Mouse (Mus musculus) liver, adult 2 months (tissue): Measurements from ENCODE around the gene Nat8f7. TPM values are rescaled to one million over a fixed set of nuclear protein-coding genes. Genes with fewer than 3 reads are reported as not detected.
A peak's percentile ranks its signal among the peaks of the same experiment; 100 is the strongest.
"Not testable (repeated sequence)": the region's sequence is repeated elsewhere in the genome, so short reads cannot be mapped to it uniquely, and the experiment has no call there.

Source experiments
- DNase-seq: peaks from one replicate; pipeline ENCODE4 v3.0.0-alpha.2; 2011; ENCODE audit warnings: low read depth, low spot score; ENCODE audit errors: extremely low read depth
- H3K27ac ChIP-seq: fragments of 200-500 bp; replicated peaks from 2 replicates; pipeline ENCODE4 v1.5.1; 2012; ENCODE audit warnings: low read depth, mild to moderate bottlenecking, control low read depth, inconsistent platforms, low read length; ENCODE audit not compliant: insufficient read depth
- H3K27me3 ChIP-seq: fragments of 200-500 bp; 2 replicates; pipeline ENCODE4 v1.6.1; 2012; ENCODE audit warnings: mild to moderate bottlenecking, moderate library complexity, low read length, inconsistent platforms; ENCODE audit not compliant: control insufficient read depth, insufficient read depth
- H3K36me3 ChIP-seq: fragments of 200-500 bp; 2 replicates; pipeline ENCODE4 v1.6.1; 2012; ENCODE audit warnings: low read length, inconsistent platforms; ENCODE audit not compliant: control insufficient read depth, insufficient read depth
- H3K4me1 ChIP-seq: fragments of 200-500 bp; 2 replicates; pipeline ENCODE4 v1.6.1; 2011; ENCODE audit warnings: low read length; ENCODE audit not compliant: control insufficient read depth, insufficient read depth
- H3K4me3 ChIP-seq: fragments of 200-500 bp; 2 replicates; pipeline ENCODE4 v1.5.1; 2011; ENCODE audit warnings: low read depth, mild to moderate bottlenecking, control low read depth, low read length, moderate library complexity; ENCODE audit not compliant: insufficient read depth
- H3K79me2 ChIP-seq: fragments of 200-500 bp; 2 replicates; pipeline ENCODE4 v1.6.1; 2012; ENCODE audit warnings: inconsistent platforms, mild to moderate bottlenecking, low read length, moderate library complexity; ENCODE audit not compliant: control insufficient read depth, insufficient read depth
- H3K9ac ChIP-seq: fragments of 200-500 bp; 2 replicates; pipeline ENCODE4 v1.6.1; 2012; ENCODE audit warnings: low read depth, mild to moderate bottlenecking, control low read depth, inconsistent platforms, low read length
- CTCF ChIP-seq: fragments of 200-500 bp; IDR thresholded peaks from 2 replicates; pipeline ENCODE4 v1.5.1; 2011; ENCODE audit warnings: low read depth, low read length, control low read depth
- WGBS: fragments of 180-500 bp; shearing (Covaris S2); methylation state at CpG from one replicate; pipeline ENCODE4 v1.1.7; 2018; 5-methylcytosine and 5-hydroxymethylcytosine counted together
- polyA plus RNA-seq: library from polyadenylated mRNA; depleted of rRNA; stranded (reverse); fragments of >200 nt; gene quantifications from 2 replicates; pipeline ENCODE4 v1.2.3, GENCODE M21; 2012; rRNA removed
- total RNA-seq: library from RNA; depleted of rRNA; stranded (reverse); fragments of >200 nt; gene quantifications from 2 replicates; pipeline ENCODE4 v1.2.3, GENCODE M21; 2014; rRNA removed

The Nat8f7 gene
- total RNA-seq (1.0 TPM in 1 of 2 replicates, not detected in the other), polyA plus RNA-seq (8.9 and 9.2 TPM in 2 replicates)

- H3K9ac ChIP-seq, H3K79me2 ChIP-seq, H3K27ac ChIP-seq, H3K36me3 ChIP-seq, H3K4me3 ChIP-seq, H3K4me1 ChIP-seq, H3K27me3 ChIP-seq: not testable (repeated sequence)
- peak; percentile 32; the same call in 1 of the 2 replicates for TF ChIP-seq CTCF
- peak; percentile 4 for DNase-seq
- 77% methylated on average over 10 of the region's 10 CpGs for WGBS
These were observed at the start of gene Nat8f7 for GRCm38 (mm10) chr6:85713105-85713504. TSS of gene Nat8f7 (minus strand) at chr6:85713205.

DNA sequence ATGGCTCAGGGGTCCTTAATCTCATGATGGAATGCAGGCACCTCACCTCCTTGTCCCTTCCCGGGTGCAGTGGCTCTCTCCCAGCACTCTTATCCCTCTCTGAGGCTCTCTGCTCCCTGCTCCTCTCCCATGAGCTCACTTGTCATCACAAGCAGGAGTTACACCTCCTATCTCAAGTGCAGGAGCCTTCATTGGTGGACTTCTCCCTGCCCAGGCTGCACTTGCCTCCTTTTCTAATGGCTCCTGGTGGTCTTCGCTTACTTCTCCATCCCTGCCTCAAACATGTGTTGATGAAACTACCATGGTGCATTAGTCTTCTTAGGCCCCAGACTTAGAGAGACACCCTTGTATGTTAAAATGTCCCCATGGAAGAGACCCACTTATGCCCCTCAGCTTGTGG, 49.7 kb upstream of the Nat8f7 start:
- H3K9ac ChIP-seq, H3K79me2 ChIP-seq, H3K4me1 ChIP-seq, H3K27ac ChIP-seq, DNase-seq, H3K4me3 ChIP-seq, H3K27me3 ChIP-seq, H3K36me3 ChIP-seq: not testable (repeated sequence)
- 65% methylated on average over 2 of the region's 2 CpGs for WGBS

DNA sequence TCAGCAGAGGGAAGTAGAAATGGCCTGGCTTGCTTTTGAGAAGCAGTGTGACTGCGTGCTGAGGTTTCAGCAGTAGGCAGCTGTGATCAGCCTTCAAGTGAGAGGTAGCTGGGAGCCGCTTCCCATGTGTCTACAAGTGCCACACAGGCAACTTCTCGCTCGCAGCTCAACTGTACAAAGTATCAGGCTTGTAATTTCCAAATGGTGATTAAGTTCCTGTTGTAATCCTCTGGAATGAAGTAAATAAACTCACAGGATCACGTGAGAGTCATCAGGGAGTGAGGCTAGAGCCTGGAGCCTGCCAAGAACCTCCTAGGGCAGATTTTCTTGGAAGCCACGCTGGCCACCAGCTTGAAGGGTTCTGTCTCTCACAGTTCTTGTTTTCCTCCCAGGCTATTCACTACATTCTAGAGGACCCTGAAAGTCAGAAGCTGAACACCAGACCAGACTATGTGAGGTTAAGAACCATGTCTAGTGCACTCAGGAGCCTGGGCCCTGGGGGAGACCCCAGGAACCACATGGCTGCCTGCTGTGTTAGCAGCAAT, 42.8 kb upstream of the Nat8f7 start:
- not testable (repeated sequence) for DNase-seq, H3K79me2 ChIP-seq, H3K4me3 ChIP-seq, H3K4me1 ChIP-seq, H3K27ac ChIP-seq, H3K36me3 ChIP-seq, H3K27me3 ChIP-seq, H3K9ac ChIP-seq
- 34% methylated on average over 3 of the region's 6 CpGs for WGBS

- DNase-seq, H3K4me3 ChIP-seq, H3K4me1 ChIP-seq, H3K27me3 ChIP-seq, H3K36me3 ChIP-seq, H3K79me2 ChIP-seq, H3K27ac ChIP-seq, H3K9ac ChIP-seq: not testable (repeated sequence)
- 0% methylated on average over 1 of the region's 1 CpGs for WGBS
These were observed 3.4 kb downstream of the Nat8f7 start for GRCm38 (mm10) chr6:85709607-85710006.

- H3K27ac ChIP-seq, H3K79me2 ChIP-seq, H3K4me1 ChIP-seq, H3K4me3 ChIP-seq, H3K27me3 ChIP-seq, H3K9ac ChIP-seq, H3K36me3 ChIP-seq: not testable (repeated sequence)
- 41% methylated on average over 5 of the region's 5 CpGs for WGBS
- peak; percentile 7 for DNase-seq
These were observed 3.8 kb downstream of the Nat8f7 start for GRCm38 (mm10) chr6:85709206-85709605.

DNA sequence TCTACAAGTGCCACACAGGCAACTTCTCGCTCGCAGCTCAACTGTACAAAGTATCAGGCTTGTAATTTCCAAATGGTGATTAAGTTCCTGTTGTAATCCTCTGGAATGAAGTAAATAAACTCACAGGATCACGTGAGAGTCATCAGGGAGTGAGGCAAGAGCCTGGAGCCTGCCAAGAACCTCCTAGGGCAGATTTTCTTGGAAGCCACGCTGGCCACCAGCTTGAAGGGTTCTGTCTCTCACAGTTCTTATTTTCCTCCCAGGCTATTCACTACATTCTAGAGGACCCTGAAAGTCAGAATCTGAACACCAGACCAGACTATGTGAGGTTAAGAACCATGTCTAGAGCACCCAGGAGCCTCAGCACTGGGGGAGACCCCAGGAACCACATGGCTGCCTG, 11.1 kb downstream of the Nat8f7 start:
- peak; percentile 79 for DNase-seq
- not testable (repeated sequence) for H3K36me3 ChIP-seq, H3K27me3 ChIP-seq, H3K4me3 ChIP-seq, H3K9ac ChIP-seq, H3K79me2 ChIP-seq, H3K4me1 ChIP-seq
- WGBS: 22% methylated on average over 2 of the region's 4 CpGs
- peak overlapping the region; percentile 54 for H3K27ac ChIP-seq

Other genes starting within 250 kb of the Nat8f7 start
- not detected in 2 replicates for gene Fbxo41, start 210.2 kb downstream of the Nat8f7 start, total RNA-seq
- not detected in 2 replicates for gene Fbxo41, start 210.2 kb downstream of the Nat8f7 start, polyA plus RNA-seq
- gene Egr4, start 199.6 kb downstream of the Nat8f7 start, total RNA-seq: not detected in 2 replicates
- gene Egr4, start 199.6 kb downstream of the Nat8f7 start, polyA plus RNA-seq: not detected in 2 replicates
- 2.3 and 2.7 TPM in 2 replicates for gene Alms1, start 125.7 kb downstream of the Nat8f7 start, total RNA-seq
- 0.13 and 0.14 TPM in 2 replicates for gene Alms1, start 125.7 kb downstream of the Nat8f7 start, polyA plus RNA-seq
- 0.20 and 0.28 TPM in 2 replicates for gene Nat8f3, start 52.5 kb upstream of the Nat8f7 start, total RNA-seq
- 0.06 and 0.16 TPM in 2 replicates for gene Nat8f3, start 52.5 kb upstream of the Nat8f7 start, polyA plus RNA-seq
- gene Nat8f6, start 107.7 kb upstream of the Nat8f7 start, total RNA-seq: not detected in 2 replicates
- gene Nat8f6, start 107.7 kb upstream of the Nat8f7 start, polyA plus RNA-seq: 0.28 and 0.57 TPM in 2 replicates
- gene Nat8f5, start 107.8 kb upstream of the Nat8f7 start, total RNA-seq: 0.18 and 0.27 TPM in 2 replicates
- gene Nat8f5, start 107.8 kb upstream of the Nat8f7 start, polyA plus RNA-seq: 0.53 and 2.7 TPM in 2 replicates
- gene Nat8, start 118.9 kb upstream of the Nat8f7 start, total RNA-seq: 0.18 and 0.27 TPM in 2 replicates
- 1.2 and 3.4 TPM in 2 replicates for gene Nat8, start 118.9 kb upstream of the Nat8f7 start, polyA plus RNA-seq
- gene Nat8f2, start 156.0 kb upstream of the Nat8f7 start, total RNA-seq: 524 and 612 TPM in 2 replicates
- 256 and 307 TPM in 2 replicates for gene Nat8f2, start 156.0 kb upstream of the Nat8f7 start, polyA plus RNA-seq
- gene Nat8f4, start 191.7 kb upstream of the Nat8f7 start, total RNA-seq: 4.4 and 4.5 TPM in 2 replicates
- 2.9 and 3.5 TPM in 2 replicates for gene Nat8f4, start 191.7 kb upstream of the Nat8f7 start, polyA plus RNA-seq
- gene Tprkb, start 198.7 kb upstream of the Nat8f7 start, total RNA-seq: 159 and 170 TPM in 2 replicates
- 93.1 and 100 TPM in 2 replicates for gene Tprkb, start 198.7 kb upstream of the Nat8f7 start, polyA plus RNA-seq
- 328 and 390 TPM in 2 replicates for gene Nat8f1, start 202.5 kb upstream of the Nat8f7 start, total RNA-seq
- 627 and 681 TPM in 2 replicates for gene Nat8f1, start 202.5 kb upstream of the Nat8f7 start, polyA plus RNA-seq
- 26.1 and 37.7 TPM in 2 replicates for gene Dusp11, start 248.5 kb upstream of the Nat8f7 start, total RNA-seq
- gene Dusp11, start 248.5 kb upstream of the Nat8f7 start, polyA plus RNA-seq: 19.6 and 28.9 TPM in 2 replicates